Mouse (Mus musculus) hindlimb bud, embryonic 11.5 days (tissue): ENCODE data around the gene H2afv.
"Not testable (repeated sequence)": the region's sequence is repeated elsewhere in the genome, so short reads cannot be mapped to it uniquely, and the experiment has no call there.

Source experiments
- DNase-seq: peaks from one replicate; pipeline ENCODE4 v3.0.0-alpha.2; 2012; ENCODE audit warnings: low read depth, low spot score; ENCODE audit errors: extremely low spot score

H2afv gene

DNA sequence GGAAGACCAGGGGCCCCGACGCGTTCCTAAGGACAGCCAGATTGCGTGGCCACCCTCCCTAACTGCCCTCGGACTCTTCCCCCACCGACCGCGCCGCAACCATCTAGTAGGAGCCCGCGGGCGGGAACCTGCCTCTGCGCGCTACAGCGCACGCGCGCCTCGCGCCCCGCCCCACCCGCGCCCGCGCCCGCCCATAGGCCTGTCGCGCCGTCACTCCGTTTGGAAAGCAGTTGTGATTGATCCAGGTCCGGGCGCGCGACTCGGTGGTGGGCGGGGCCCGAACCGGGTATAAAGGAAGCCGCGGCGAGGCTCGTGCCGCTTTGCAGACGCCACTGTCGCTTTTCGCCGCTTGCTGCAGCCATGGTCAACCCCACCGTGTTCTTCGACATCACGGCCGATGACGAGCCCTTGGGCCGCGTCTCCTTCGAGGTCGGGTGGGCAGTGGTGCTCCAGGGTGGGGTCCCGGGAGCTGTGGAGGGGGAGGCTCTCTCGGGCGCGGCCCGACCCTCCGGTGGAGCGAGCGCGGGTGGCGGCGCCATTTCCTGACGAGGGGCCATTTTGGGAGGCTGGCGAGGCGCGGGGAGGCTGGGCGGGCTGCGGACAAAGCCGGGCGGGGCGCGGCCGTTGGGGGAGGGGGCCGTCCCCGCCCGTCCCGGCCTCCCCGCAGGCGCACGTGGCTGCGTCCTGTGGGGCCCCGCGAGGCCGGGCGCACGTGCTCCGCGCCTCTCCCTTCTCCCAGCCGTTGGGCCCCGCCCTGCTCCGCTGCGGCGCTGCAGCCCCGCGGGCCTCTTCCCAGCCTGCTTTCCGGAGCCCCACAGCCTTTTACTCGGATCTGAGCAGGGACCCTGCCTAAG, 28.5 kb downstream of the H2afv start:
- no peak for DNase-seq

DNA sequence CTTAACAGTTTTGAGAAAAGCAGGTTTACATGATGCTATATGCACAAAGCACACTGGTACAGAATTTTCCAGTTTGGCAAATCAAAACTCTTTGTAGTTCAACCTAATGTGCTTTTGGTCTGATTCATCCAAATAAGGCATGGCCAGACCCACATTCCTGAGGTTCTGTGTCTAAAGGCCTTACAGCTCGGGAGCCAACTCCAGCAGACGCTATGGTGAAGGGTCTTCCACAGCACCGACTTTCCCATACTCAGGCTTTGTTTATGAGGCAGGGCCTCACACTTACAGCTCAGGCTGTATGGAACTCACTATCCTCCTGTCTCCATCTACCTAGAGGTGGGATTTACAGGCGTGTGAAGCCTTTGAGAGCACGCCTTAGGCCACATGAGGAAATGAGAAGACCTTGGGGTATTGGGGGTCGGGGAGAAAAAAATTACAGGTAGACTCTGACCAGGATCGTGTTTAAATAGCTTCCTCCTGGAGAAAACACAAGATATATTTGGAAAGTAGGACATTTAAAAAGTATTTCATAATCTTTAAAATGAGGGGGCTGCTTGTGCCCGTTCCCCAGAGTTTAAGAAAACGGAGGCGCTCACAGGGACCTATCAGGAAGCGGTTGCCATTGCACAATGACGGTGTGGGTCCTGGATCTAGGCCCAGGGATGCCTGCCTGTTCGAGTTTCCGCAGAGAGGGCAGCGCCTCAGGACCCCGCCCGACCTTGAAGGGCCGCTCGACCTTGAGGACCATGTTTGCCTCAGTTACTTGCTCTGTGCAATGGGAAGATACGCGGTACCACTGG, 29.3 kb downstream of the H2afv start, which contains the start of gene Ppia:
TSS of gene Ppia (plus strand) at position 693 of the 800 bp plus-strand sequence.
- no peak for DNase-seq

DNA sequence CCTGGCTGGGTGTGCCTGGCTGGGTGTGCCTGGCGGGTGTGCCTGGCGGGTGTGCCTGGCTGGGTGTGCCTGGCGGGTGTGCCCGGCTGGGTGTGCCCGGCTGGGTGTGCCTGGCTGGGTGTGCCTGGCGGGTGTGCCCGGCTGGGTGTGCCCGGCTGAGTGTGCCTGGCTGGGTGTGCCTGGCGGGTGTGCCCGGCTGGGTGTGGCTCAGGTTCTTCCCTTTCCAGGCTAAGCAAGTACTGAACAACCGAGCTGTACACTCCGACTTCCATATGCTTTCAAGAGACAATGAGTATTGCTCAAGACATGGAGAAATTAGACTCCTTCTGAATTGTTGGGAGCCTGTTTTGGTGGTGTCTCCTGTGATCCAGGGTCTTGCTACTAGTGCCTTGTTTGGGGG, 31.0 kb downstream of the H2afv start:
- no peak for DNase-seq

- no peak for DNase-seq
These were observed 32.6 kb downstream of the H2afv start for GRCm38 (mm10) chr11:6411684-6412083.

DNA sequence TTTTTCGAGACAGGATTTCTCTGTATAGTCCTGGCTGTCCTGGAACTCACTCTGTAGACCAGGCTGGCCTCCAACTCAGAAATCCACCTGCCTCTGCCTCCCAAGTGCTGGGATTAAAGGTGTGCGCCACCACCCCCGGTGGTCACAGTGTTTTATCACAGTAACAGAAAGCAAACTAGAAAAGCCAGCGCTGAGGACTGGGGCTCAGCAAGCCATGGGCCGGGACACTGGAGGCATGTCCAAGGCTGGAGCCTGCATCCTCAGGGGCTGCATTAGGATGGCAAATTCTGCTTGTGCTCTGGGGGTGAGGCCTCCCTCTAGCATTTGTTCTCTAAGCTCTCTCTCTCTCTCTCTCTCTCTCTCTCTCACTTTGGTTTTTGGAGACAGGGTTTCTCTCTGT, 33.5 kb downstream of the H2afv start:
- DNase-seq: not testable (repeated sequence)

DNA sequence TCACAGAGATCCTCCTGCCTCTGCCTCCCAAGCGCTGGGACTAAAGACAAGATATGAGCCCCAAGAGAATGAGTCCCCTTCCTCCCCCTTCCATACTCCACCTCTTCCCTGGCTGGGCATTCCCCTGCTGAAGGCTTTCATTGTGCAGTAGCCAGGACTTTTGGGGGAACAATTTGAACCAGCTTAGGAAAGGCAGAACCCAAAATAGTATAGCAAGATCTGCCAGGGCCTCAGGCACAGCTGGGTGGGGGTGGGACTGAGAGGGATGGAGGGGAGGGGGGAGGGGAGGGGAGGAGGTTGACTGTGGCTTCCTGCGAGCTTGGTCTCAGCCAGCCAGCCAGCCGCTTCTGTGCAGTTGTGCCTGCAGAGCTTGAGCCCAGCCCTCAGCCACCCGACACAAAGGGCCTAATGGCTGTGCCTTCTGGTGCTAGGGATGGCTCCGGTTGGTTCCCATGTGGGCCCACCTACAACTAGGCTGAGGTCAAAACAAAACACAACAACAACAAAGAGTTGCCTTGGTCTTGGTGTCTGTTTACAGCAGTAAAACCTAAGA, 34.1 kb downstream of the H2afv start:
- DNase-seq: no peak

- no peak for DNase-seq
These were observed 37.1 kb downstream of the H2afv start for GRCm38 (mm10) chr11:6407162-6407621.

GRCm38 (mm10) chr11:6406251-6407161, 37.7 kb downstream of the H2afv start:
- DNase-seq: no peak

DNA sequence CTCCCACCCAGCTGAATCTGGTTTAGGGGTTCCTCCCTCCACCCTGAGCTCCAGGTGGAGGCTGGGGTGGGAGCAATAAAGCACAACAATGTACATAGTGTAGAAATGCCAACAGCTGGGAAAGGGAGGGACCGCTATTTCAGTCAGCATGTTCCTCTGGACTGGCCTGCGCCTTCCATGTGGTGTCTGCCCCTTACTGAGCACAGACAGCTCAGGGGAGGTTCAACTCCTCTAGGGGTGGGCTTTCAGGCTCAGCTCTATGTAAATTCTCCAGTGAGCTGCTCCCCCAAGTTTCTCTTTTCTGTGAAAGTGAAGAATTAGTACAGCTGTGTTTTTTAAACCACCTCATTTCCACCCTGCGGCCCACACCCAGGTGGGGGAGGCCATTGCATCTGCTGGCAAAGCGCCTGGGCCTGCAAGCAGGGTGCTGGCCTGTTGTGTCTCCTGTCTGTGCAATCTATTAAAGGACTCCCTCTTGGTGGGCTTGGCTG, 38.6 kb downstream of the H2afv start:
- no peak for DNase-seq

GRCm38 (mm10) chr11:6404699-6405566, 39.3 kb downstream of the H2afv start:
- no peak for DNase-seq

DNA sequence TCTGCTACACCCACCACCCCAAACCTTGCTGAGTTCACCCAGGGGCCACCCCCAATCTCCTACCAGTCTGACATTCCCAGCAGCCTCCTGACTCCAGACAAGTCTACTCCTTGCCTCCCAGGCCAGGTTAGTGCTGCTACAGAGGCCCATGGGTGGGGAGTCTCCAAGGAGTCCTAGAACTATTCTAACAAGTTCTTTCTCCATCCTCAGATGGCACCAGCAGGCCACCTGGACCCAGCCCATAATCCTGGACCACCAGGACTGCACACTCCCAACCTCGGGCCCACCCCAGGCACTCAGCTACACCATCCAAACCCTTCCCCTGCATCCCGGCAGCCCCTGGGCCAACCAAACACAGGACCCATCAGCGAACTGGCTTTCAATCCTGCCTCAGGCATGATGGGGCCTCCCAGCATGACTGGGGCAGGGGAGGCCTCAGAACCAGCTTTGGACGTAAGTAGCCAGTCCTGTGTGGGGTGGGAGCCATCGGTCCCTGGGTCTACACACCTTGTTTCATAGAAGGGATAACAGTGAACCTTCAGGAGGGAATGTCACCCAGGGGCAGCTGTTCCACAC, 40.3 kb downstream of the H2afv start:
- no peak for DNase-seq

DNA sequence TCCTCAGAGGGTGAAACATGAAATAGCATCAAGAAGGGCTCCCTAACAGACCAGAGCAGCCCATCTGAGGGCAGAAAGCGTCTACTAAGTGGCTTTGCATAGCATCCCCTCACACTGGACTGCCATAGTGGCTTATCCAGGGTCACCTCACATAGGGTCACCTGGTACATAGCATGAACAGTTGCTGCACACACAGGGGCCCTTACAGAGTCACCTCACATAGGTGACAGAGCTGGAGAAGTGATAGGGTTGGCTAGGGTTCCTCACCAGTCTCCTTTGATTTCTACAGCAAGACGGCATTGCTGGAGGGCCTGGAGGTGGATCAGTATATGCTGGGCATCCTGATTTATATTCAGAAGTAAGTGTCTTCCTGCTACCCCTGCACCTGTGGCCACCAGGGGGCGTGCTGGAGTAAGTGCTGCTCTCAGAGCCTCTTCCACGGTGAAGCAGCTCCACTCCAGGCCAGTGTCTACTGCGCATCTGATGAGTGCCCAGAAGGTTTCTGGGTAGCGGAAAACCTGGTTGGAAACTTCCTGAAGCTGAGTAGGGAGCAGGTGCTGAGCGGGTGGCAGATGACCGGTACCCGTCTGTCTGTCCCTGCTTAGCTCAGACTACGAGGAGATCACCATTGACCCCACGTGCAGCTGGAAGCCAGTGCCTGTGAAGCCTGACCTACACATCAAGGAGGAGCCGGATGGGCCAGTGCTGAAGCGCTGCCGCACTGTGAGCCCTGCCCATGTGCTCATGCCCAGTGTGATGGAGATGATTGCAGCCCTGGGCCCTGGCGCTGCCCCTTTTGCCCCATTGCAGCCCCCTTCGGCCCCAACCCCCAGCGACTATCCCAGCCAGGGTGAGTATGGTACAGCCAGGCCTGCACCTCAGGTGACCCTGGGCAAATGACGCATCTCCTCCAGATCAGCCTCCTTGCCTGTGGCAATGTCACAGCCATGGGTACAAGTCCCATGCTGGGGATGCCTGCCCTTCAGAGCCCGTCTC, 41.4 kb downstream of the H2afv start:
- DNase-seq: no peak

- no peak for DNase-seq
These were observed 46.1 kb downstream of the H2afv start for GRCm38 (mm10) chr11:6398141-6398540.

DNA sequence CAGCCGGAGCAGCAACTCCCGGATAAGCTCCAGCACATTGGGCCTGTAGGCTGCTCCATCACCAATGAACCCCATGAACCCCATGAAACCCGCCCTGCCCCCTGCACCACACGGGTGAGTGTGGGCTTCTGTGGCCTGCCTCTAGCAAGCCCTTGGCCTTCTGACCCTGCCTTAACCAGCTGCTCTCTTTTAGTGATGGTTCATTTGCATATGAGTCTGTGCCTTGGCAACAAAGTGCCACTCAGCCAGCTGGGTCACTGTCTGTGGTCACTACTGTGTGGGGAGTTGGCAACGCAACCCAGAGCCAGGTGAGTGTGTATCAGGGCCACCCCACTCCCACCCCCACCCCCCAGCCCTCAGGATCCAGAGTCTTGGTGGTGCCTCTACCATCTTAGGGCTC, 48.7 kb downstream of the H2afv start:
- DNase-seq: no peak

GRCm38 (mm10) chr11:6393866-6394265, 50.4 kb downstream of the H2afv start:
- DNase-seq: no peak

DNA sequence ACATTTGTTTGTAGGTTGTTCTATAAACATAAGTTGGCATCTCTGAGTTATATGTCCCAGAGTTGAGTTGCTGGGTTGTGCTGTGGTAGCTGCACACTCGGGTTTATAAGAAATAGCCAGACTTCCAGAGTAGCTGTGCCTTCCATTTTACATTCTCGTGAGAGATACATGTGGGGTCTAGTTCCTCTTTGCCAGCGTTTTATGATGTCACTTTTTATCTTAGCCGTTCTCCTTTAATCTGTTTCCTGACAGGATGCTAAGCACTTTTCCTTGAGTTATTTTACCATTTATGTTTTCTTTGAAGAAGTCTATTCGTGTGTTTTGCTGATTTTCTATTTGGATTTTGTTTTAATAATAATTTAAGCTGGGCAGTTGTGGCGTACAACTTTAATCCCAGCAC, 51.4 kb downstream of the H2afv start:
- no peak for DNase-seq

- DNase-seq: no peak
These were observed 52.5 kb downstream of the H2afv start for GRCm38 (mm10) chr11:6391516-6392276.
